Mouse (Mus musculus) midbrain, embryonic 15.5 days (tissue): ENCODE data around the gene Slc8b1. TPM values are rescaled to one million over a fixed set of nuclear protein-coding genes. Genes with fewer than 3 reads are reported as not detected.

ENCODE experiments used
- ATAC-seq: fragments of 200-750 bp; cut with Nextera tagmentation; replicated peaks from 2 replicates; pipeline ENCODE4 v1.8.0; 2017; ENCODE audit warnings: moderate TSS enrichment
- H3K27ac ChIP-seq: fragments of 300-500 bp; sonication (generic); 2 replicates; pipeline ENCODE4 v1.5.1; 2015; ENCODE audit warnings: mild to moderate bottlenecking, inconsistent platforms
- H3K27me3 ChIP-seq: fragments of 300-500 bp; sonication (generic); replicated peaks from 2 replicates; pipeline ENCODE4 v1.6.1; 2015; ENCODE audit warnings: inconsistent platforms
- H3K36me3 ChIP-seq: fragments of 300-500 bp; sonication (generic); replicated peaks from 2 replicates; pipeline ENCODE4 v1.6.1; 2015; ENCODE audit warnings: inconsistent platforms
- H3K4me1 ChIP-seq: fragments of 300-500 bp; sonication (generic); 2 replicates; pipeline ENCODE4 v1.6.1; 2015; ENCODE audit warnings: inconsistent platforms
- H3K4me2 ChIP-seq: fragments of 300-500 bp; sonication (generic); 2 replicates; pipeline ENCODE4 v1.6.1; 2015; ENCODE audit warnings: inconsistent platforms, mild to moderate bottlenecking, moderate library complexity
- H3K4me3 ChIP-seq: fragments of 300-500 bp; sonication (generic); 2 replicates; pipeline ENCODE4 v1.5.1; 2015; ENCODE audit warnings: mild to moderate bottlenecking, inconsistent platforms
- H3K9ac ChIP-seq: fragments of 300-500 bp; sonication (generic); 2 replicates; pipeline ENCODE4 v1.6.1; 2015; ENCODE audit warnings: mild to moderate bottlenecking, inconsistent platforms
- H3K9me3 ChIP-seq: fragments of 300-500 bp; sonication (generic); 2 replicates; pipeline ENCODE4 v1.6.1; 2016; ENCODE audit warnings: inconsistent platforms
- WGBS: fragments of 180-500 bp; shearing (Covaris S2); methylation state at CpG from one replicate; pipeline ENCODE4 v1.1.7; 2015; ENCODE audit warnings: mixed read lengths; 5-methylcytosine and 5-hydroxymethylcytosine counted together
- polyA plus RNA-seq: library from polyadenylated mRNA; unstranded; fragments of >200 nt; fragmentation: Nextera tagmentation; extraction: Ambion mirVana; gene quantifications from 2 replicates; pipeline ENCODE4 v1.2.1, GENCODE M21; 2015

Slc8b1 gene
- polyA plus RNA-seq, 1 experiment from 2014 or later, result 2.5 TPM

DNA sequence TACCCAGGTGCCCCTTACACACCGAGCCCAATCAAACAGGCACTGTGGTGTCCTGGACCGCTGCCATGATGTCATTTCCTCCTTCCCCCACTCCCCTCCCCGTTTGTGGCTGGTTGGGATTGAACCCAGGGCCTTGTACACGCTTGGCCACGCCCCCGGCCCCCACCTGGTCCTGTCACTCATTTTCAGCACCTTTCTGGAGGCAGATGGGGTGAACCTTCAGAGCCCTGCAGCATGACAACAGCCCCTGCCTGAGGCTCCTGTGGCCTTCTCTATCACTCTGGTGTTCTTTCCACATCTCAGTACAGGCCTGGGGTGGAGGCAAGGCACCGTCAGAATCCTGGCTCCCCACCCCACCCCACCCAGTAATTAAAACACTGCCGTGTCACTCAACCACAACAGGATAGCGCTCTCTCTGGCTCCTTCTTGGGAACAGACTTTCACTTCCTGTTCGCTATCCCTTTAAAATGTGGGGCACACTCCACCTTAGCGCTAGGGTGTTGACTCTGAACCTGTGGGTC lies 65.9 kb downstream of the Slc8b1 start:
- Histone ChIP-seq H3K27me3 (no peaks in the 10 kb centered on the region), H3K9ac (no peak overlapping the region), H3K9me3 (no peaks in the 10 kb centered on the region), H3K4me3 (no peak overlapping the region), H3K4me2 (no peak overlapping the region), H3K4me1 (peaks cover 18% of the 10 kb centered on the region), H3K36me3 (no peaks in the 10 kb centered on the region), H3K27ac (no peak overlapping the region)
- 89% methylated on average over 11 of the region's 11 CpGs for WGBS
- no peak for ATAC-seq

- WGBS, result 69% methylated on average over 10 of the region's 10 CpGs
- Histone ChIP-seq H3K27me3 (no peaks in the 10 kb centered on the region), H3K36me3 (no peaks in the 10 kb centered on the region), H3K27ac (no peak overlapping the region), H3K4me3 (no peak overlapping the region), H3K9me3 (no peaks in the 10 kb centered on the region), H3K9ac (no peak overlapping the region), H3K4me1 (peaks cover 18% of the 10 kb centered on the region), H3K4me2 (no peak overlapping the region)
- ATAC-seq, result no peak
These were observed 67.0 kb downstream of the Slc8b1 start for GRCm38 (mm10) chr5:120577935-120578441.

DNA sequence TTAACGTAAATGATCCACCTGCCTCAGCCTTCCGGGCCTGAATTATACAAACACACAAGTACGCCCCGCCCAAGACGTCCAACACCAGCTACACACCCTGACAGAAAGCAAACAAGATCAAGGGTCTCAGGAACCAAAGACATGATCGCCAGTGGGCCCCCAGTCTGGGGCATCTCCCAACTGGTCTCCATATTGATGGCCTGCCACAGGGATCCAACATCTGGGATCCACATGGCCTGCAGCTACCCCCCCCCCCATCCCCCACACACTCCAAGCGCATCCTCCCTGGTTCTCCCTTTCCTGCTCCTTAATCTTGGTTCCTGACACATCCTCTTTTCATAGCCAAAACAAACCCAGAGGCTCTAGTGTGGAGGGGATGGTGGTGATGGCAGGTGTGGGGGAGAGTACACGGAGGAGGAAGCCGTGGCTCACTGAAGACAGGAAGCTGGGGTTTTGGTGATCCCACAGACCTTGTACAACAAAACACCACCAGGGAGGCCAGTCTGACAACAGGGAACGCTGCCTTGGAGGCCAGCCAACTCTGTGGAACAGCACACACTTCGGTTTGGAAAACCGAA lies 67.6 kb downstream of the Slc8b1 start:
- Histone ChIP-seq H3K4me1 (peaks cover 18% of the 10 kb centered on the region), H3K4me3 (no peak overlapping the region), H3K9ac (no peak overlapping the region), H3K4me2 (no peak overlapping the region), H3K36me3 (no peaks in the 10 kb centered on the region), H3K27me3 (no peaks in the 10 kb centered on the region), H3K9me3 (no peaks in the 10 kb centered on the region), H3K27ac (no peak overlapping the region)
- WGBS, result 67% methylated on average over 12 of the region's 12 CpGs
- no peak for ATAC-seq

- H3K36me3 ChIP-seq, result no peaks in the 10 kb centered on the region
- no peaks in the 10 kb centered on the region for H3K27me3 ChIP-seq
- 0 out of 2 replicates have a peak, but pooled peaks have one; percentile 33 for ATAC-seq
- no peak overlapping the region for H3K9ac ChIP-seq
- WGBS, result 57% methylated on average over 26 of the region's 26 CpGs
- no peak overlapping the region for H3K4me3 ChIP-seq
- H3K4me1 ChIP-seq, result peaks cover 18% of the 10 kb centered on the region
- H3K4me2 ChIP-seq, result 0 out of 2 replicates have a peak overlapping the region, but pooled peaks have one; percentile 6
- H3K27ac ChIP-seq, result 0 out of 2 replicates have a peak overlapping the region, but pooled peaks have one; percentile 14
- no peaks in the 10 kb centered on the region for H3K9me3 ChIP-seq
These were observed 68.4 kb downstream of the Slc8b1 start for GRCm38 (mm10) chr5:120579211-120579897.

- WGBS, result 80% methylated on average over 26 of the region's 26 CpGs
- no peaks in the 10 kb centered on the region for H3K36me3 ChIP-seq
- H3K9me3 ChIP-seq, result no peaks in the 10 kb centered on the region
- 0 out of 2 replicates have a peak overlapping the region, but pooled peaks have one; percentile 6 for H3K4me2 ChIP-seq
- peaks cover 18% of the 10 kb centered on the region for H3K4me1 ChIP-seq
- H3K4me3 ChIP-seq, result no peak overlapping the region
- H3K27me3 ChIP-seq, result no peaks in the 10 kb centered on the region
- H3K9ac ChIP-seq, result no peak overlapping the region
- H3K27ac ChIP-seq, result 0 out of 2 replicates have a peak overlapping the region, but pooled peaks have one; percentile 14
- ATAC-seq, result 0 out of 2 replicates have a peak, but pooled peaks have one; percentile 27
These were observed 69.1 kb downstream of the Slc8b1 start for GRCm38 (mm10) chr5:120579898-120580626.

DNA sequence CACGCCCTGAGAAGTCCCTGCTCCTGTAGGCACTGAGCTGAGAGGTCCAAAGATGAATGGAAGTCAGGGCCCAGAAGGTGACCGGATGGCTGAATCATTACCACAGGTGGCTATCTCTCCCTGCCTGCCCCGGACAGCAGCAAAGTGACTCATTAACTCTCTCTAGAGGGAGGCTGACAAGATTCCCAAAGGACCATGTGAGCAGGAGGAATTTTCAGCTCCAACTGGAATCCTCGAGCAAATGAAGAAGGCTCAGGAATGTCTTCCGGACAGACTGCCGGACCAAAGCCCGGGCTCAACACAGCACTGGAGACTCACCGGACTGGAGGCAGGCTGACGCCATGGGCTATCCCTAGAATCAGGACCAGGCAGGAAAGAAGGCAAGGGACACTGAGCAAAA lies 71.0 kb downstream of the Slc8b1 start:
- ATAC-seq, result no peak
- H3K9ac ChIP-seq, result no peak overlapping the region
- no peak overlapping the region for H3K4me2 ChIP-seq
- H3K4me1 ChIP-seq, result peaks cover 28% of the 10 kb centered on the region
- H3K9me3 ChIP-seq, result no peaks in the 10 kb centered on the region
- no peaks in the 10 kb centered on the region for H3K36me3 ChIP-seq
- no peaks in the 10 kb centered on the region for H3K27me3 ChIP-seq
- H3K27ac ChIP-seq, result no peak overlapping the region
- 85% methylated on average over 9 of the region's 9 CpGs for WGBS
- H3K4me3 ChIP-seq, result no peak overlapping the region

GRCm38 (mm10) chr5:120583511-120583910 lies 72.5 kb downstream of the Slc8b1 start:
- no peak for ATAC-seq
- H3K36me3 ChIP-seq, result no peaks in the 10 kb centered on the region
- no peak overlapping the region for H3K4me3 ChIP-seq
- WGBS, result 95% methylated on average over 4 of the region's 4 CpGs
- peaks cover 34% of the 10 kb centered on the region for H3K4me1 ChIP-seq
- no peak overlapping the region for H3K27ac ChIP-seq
- H3K4me2 ChIP-seq, result no peak overlapping the region
- no peaks in the 10 kb centered on the region for H3K27me3 ChIP-seq
- H3K9ac ChIP-seq, result no peak overlapping the region
- no peaks in the 10 kb centered on the region for H3K9me3 ChIP-seq

Other genes with a start within 250 kb of the Slc8b1 start
- gene Lhx5, start 79.5 kb upstream of the Slc8b1 start, polyA plus RNA-seq, result 36.8 and 41.5 TPM in 2 replicates
- 5.6 and 6.0 TPM in 2 replicates for gene Sdsl, start 38.4 kb upstream of the Slc8b1 start, polyA plus RNA-seq
- 0.36 TPM in 1 of 2 replicates, not detected in the other for gene Sds, start 34.6 kb upstream of the Slc8b1 start, polyA plus RNA-seq
- gene Plbd2, start 7.5 kb upstream of the Slc8b1 start, polyA plus RNA-seq, result 36.8 and 37.2 TPM in 2 replicates
- gene Tpcn1, start 77.5 kb downstream of the Slc8b1 start, polyA plus RNA-seq, result 15.8 and 17.7 TPM in 2 replicates
- 1.7 and 1.8 TPM in 2 replicates for gene Iqcd, start 77.8 kb downstream of the Slc8b1 start, polyA plus RNA-seq
- 28.3 and 30.6 TPM in 2 replicates for gene Rita1, start 101.4 kb downstream of the Slc8b1 start, polyA plus RNA-seq
- gene Ddx54, start 101.6 kb downstream of the Slc8b1 start, polyA plus RNA-seq, result 39.9 and 43.7 TPM in 2 replicates
- gene Cfap73, start 123.1 kb downstream of the Slc8b1 start, polyA plus RNA-seq, result 0.44 and 0.70 TPM in 2 replicates
- 1.0 and 1.6 TPM in 2 replicates for gene Rasal1, start 137.6 kb downstream of the Slc8b1 start, polyA plus RNA-seq
- gene Dtx1, start 200.8 kb downstream of the Slc8b1 start, polyA plus RNA-seq, result 64.5 and 68.9 TPM in 2 replicates
- 0.43 and 0.59 TPM in 2 replicates for gene Oas2, start 238.7 kb downstream of the Slc8b1 start, polyA plus RNA-seq